Mouse (Mus musculus): ENCODE measurements at regions not wholly inside any gene's neighbourhood (a gene's known extent, or its start where the extent isn't known, plus 50 kb on each side); places are given as distances from the start of the nearest gene placed in this dataset.

DNA sequence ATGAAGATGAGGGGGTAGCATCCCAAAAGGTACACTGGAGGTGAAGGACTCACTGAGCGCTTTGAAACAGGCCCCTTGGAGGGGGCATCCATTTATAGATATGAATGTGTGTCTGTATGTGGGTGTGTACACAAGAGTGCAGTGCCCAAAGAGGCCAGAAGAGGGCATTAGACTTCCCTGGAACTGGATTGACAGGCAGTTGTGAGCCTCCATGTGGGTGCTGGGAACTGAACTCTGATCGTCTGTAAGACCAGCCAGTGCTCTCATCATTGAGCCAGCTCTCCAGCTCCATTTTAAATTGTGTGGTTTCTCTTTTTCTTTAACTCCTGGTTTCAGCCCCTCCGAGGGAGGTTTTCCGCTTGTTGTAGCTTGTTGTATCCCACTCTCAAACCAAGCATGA is 67.6 kb upstream of the 1700021F07Rik start:
- peak; percentile 40 for DNase-seq (ENCODE audit: low spot score)

DNA sequence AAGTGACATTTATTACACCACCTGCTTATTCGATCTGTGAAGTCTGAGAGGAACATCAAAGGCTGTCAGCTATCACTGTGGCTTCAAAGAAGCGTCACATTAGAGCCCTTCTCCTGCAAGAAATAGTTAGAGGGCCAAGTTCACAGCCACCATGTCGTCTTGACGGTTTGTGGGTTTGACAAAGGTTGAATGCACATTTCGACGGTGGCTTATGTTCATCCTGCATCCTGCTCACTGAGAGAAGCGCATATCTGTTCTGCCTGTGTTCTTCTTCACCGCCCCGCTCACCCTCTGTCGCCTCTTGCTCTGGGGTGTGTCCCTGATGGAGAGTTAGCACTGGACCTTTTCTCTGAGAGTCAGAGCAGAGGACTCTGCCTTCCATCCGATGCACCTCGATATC is 67.2 kb upstream of the 1700021F07Rik start:
- peak; percentile 30 for DNase-seq (ENCODE audit: low spot score)

DNA sequence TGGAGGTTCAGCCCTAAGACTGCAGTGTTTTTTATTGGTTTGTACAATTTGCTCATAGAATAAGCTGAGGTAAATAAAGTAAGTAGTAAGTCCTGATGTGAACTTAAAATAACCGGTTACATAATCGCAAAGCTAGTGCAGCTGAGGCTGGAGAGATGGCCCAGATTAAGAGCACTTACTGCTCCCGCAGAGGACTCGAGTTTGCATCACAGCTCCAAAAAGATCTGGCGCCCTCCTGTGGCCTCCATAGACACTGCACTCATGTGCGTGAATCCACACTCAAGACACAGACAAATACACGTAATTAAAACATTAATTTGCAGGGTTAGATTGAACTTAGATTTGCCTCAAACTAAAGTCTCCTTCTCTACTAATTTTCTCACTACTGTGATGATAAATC is 66.3 kb upstream of the 1700021F07Rik start:
- DNase-seq (ENCODE audit: low spot score): peak; percentile 53

DNA sequence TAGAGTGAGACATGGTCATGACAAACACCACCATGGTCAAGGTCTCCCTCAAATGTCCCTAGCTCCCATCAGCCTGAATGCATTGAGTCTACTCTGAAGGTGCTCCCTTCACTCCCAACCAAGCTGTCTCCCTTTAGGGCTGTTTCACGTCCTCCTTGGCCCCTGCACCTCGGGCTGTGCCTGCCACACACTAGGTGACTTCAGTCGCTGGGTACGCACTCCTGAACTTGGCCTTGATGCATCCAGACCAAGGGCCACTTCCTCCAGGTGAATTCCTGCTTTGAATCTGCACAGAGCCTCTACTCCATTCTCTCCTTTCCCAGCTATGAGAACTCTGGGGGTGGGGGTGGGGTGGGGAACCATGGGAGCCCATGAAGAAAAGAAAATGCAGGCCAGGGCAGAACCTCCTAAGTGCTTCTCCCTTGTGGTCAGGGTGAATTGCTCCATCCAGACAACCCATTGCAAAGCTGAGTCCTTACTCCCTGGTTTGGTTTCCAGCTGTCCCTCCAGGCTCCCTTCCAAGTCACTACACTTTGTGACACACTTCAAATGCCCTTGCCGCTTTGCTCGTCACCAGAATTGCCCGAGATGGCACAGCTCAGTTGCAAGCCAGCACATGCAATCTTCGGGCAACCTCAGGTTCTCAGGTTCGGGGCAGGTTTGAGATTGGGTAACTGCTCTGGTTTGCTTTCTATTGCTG is 65.3 kb upstream of the 1700021F07Rik start:
- peak; percentile 30 for DNase-seq (ENCODE audit: low spot score)

DNA sequence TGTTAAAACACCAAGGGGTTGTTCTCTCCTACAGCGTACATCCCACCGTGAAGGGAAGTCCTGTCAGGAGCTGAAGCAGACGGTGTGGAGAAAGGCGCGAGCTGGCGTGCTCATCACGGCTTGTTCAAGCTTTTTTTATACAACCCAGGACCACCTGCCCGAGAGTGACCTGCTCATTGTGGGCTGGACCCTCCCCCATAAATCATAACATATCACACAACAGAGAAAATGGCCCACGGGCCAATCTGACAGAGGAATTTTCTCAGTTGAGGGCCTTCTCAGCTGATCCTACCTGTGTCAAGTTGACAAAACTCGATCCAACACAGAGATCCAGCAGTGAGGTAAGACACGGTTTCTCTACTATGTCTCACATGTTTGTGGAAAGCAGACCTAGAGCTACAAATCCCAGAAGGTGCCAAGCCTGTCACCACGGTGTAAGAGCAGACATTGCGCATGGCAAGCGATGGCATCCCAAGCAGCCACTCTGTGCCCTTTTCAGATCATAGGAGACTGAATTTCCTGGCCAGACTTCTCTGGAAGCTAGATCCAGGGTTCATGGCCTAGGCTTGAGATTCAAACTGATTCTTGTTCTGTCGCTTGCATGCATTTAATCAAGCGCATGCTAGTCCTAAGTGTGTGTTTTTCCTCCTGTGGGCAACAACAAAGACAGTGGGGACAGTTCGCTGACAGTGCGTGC is 64.6 kb upstream of the 1700021F07Rik start:
- peak; percentile 34 for DNase-seq (ENCODE audit: low spot score)

DNA sequence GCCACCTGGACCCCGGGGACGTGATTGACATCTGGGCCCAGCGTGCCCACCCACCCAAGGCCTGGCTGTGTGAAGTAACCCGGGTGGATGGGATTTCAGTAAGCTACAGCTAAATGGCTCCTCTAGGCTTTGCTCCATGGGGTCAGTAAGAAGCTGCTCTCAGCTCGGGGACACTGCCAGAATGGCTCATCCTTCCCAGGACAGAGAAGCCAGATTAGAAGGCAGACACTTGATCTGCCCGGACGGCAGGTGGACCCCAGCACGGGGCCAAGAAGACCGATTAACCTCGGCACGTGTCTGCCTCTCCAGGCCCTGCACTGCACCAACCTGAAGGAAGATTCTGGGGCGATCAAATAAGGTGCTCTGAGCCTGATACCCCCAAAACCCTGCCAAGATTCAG is 63.5 kb upstream of the 1700021F07Rik start:
- peak; percentile 38 for DNase-seq (ENCODE audit: low spot score)

DNA sequence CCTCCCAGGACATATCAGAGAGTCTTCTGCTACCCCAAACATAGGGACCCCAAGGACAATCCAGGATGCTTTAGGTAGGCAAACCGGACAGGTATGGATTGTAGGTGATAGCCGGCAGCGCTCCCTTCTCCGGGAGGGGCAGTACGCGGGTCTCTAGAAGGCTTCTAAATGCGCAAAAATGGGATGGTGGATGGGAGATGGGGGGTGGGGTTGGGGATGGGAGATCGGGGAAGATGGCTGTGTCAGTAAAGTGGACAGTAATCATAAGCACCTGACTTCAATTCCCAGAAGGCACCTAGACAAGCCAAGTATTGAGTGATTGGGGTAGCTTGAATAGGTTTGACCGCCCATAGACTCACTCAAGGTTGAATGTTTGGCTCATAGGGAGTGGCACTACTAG is 59.1 kb upstream of the 1700021F07Rik start:
- DNase-seq (ENCODE audit: low spot score): peak; percentile 22

DNA sequence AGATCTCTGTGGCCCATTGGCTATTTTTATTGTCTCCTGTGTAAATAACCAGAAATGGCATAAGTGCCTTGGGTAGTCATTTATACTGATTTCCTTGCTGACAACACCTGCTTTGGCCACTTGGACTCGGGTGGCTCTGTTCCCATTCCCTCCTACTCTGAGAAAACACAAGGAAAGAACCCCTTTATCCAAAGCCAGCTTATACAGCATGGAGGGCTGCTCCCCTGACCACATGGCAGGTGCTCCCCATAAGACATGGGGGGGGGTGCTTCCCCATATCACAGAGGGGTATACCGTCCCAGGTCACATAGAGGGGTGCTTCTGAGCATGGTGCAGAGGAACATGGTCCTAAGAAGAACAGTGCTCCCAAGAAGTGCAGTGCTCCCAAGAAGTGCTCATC is 57.8 kb upstream of the 1700021F07Rik start:
- no peak for DNase-seq (ENCODE audit: low spot score)

DNA sequence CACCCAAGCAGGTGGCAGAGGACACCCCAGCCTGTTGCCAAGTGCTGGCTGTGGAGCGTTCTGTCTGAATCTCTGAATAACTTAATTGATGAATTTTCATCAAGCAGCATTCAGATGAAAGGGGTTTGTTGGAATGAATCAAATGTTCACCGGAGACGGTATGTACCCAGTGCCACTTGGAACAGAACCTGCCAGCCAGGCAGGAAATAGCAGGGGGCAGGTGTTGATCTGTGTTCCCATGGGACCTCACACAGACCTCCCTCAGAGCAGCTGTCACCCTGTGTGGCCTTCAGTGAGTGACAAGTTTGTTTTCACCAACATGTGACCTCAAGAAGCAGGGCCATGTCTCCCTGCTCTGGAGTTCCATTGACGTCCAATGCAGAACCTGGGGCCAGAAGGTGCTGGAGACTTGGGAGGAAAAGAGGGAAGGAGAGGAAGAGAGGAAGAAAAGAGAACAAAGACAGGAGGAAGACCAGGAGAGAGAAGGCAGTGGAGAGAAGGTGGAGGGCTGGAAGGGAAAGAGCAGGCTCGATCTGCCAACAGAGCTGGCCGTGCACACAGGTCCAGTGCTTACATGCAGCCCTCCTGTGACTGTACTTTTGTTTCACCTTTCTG is 57.3 kb upstream of the 1700021F07Rik start:
- DNase-seq (ENCODE audit: low spot score): no peak

DNA sequence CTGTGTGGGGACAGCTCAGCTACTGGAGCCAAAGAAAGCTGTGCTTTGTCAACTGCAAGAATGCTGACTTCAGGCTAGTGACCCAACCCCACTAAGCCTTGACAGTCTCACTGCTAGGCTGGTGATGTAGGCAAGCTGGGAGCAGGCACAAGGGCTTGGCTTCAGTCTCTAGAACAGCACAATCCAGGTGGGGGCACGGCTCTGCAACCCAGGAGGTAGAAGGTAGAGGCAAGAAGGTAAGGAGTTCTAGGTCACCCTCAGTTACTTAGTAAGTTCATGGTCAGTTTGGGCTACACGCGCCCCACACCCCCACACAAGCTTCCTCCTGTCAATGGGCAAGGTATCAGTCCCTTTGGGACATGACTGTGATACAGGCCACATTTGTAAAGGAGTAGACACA is 54.2 kb upstream of the 1700021F07Rik start:
- DNase-seq (ENCODE audit: low spot score): no peak

DNA sequence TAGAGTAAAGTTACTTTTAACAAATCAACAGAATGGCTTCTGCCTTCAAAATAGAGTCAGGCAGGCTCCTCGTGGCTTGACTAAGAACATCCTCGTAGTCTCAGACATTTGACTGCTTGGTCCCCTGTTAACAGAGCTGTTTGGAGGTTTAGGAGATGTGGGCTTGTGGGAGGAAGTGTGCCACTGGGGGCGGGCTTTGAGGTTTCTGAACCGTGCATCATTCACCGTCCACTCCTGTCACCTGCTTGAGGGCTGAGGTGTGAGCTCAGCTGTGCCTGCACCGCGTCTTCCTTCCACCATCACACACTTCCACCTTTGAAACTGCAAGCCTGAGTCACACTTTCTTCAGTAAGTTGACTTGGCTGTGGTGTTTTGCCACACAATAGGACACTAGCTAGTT is 52.6 kb upstream of the 1700021F07Rik start:
- no peak for DNase-seq (ENCODE audit: low spot score)
